Mouse (Mus musculus) spleen, adult 18-20 months (tissue): ENCODE measurements around the gene Arpc4.
A peak's percentile ranks its signal among the peaks of the same experiment; 100 is the strongest.

ENCODE experiments used
- DNase-seq, 2 experiments: peaks; one replicate each; pipeline ENCODE4 v3.0.0; 2022; ENCODE audit warnings: mixed read lengths in 2 of 2

Gene Arpc4

GRCm38 (mm10) chr6:113366639-113367038 is 11.3 kb upstream of the Arpc4 start:
- DNase-seq, result no peak

- no peak for DNase-seq
Measured at GRCm38 (mm10) chr6:113367574-113367973, 10.3 kb upstream of the Arpc4 start.

DNA sequence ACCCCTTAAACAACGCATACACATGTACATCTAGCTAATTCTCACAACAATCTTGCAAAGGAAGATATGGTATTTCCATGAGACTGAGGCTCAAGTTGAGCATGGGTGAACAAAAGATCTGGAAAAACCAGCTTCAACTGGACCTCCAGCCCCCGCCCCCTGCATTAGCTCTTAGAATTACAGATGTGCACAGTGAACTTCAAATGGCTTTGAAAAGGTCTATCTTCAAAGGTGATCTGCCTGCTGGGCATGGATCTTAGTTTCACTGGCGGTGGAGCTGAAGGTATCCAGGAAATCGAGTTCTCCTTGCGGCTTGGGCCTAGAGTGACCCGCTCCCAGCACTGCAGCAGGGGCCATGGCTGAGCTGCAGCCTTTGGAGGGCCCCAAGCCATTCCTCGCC is 9.8 kb upstream of the Arpc4 start:
- no peak for DNase-seq

GRCm38 (mm10) chr6:113368577-113368976 is 9.3 kb upstream of the Arpc4 start:
- DNase-seq, result no peak

GRCm38 (mm10) chr6:113370194-113370929 is 7.6 kb upstream of the Arpc4 start:
- DNase-seq, result no peak

DNA sequence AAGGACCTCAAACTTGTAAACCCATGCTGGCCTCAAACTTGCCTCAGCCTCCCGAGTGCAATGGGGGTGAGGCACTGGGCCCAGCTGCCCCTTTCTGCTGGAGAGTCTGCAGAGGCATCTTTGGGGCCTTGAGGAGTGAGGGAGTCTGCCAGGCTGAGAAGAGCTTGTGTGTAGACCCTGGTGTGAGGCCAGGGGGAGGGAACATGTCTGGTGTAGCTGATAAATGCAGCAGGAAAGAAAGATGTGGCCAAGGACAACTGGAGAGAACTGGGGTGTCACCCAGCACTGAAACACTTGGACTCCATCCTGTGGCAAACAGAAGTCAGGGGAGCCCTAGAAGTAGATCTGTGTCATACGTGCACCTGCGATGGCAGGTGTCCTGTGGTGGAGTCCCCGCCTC is 4.4 kb upstream of the Arpc4 start:
- DNase-seq, result no peak

DNA sequence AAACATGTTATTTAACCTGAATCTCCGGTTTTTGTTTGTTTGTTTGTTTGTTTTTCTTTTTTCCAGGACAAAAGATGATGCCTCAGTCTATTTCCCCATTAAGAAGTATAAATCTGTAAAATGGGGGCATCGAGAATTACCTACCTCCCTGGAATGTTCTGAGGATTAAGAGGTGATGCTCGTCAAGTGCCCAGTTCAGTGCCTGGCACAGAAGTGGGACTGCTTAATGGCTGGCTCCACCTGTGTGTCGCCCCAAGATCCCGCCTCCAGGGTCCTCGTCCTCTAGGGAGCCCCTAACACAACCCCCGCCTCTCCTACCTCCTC is 781 bp upstream of the Arpc4 start:
- no peak for DNase-seq

DNA sequence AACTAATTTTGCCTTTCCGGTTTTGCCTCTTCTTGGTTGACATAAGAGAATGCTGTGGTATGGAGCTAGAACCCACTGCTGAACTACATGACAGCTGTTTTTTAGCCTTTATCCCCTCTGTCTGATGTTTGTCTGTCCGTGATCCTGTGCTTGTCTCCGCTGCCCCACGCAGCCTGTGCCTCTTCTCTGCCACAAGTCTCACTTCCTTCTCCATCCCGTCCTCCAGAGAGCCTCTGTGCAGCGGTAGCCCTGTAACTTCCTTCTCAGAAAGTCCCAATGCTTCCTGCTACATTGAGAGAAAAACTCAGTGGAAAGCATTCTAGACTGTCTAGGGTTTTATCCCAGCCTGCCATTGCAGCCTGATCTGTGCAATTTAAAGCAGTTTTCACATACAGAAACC is 1.3 kb downstream of the Arpc4 start:
- DNase-seq, result peak; percentile 24 to 31

DNA sequence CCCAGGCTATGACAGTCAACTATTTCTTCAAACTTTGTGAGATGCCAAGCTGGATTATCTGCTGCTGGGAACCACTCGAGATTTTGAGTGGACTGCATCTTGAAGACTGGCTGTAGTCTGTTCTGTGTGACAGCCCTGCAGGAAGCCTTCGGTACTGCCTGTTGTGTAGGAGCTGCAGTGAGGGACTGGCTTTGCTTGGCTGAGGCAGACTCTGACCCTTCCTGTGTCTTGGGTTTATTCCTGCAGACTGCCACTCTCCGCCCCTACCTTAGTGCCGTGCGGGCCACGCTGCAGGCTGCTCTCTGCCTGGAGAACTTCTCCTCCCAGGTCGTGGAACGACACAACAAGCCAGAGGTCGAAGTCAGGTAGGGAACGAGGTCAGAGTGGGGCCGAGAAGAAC is 2.6 kb downstream of the Arpc4 start:
- no peak for DNase-seq

DNA sequence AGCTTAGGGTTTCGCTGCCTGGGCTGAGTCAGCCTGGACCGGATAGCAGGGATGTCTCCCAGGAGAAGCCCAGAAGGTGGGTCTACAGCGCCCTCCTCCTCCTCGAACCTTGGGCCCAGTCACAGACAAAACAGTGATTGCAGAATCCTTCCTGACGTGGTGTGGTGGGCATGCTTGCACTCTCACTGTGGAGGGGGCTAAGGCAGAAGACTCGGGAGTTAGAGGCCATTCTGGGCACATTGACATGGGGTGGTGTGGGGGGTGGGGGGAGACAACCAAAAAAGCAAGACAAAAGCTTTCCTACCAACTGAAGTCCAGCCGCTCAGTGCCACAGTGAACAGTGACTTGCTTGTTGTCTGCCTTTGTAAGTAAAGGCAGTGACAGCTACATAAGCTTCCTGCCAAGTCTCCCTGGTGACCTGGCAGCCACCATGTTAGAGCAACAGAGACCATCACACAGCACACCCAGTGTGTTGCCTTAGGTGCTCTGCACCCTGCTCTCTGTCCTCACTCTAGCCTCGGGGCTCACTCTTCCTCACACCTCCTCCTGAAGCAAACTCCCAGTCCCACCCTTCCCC is 6.5 kb downstream of the Arpc4 start:
- DNase-seq, result no peak

DNA sequence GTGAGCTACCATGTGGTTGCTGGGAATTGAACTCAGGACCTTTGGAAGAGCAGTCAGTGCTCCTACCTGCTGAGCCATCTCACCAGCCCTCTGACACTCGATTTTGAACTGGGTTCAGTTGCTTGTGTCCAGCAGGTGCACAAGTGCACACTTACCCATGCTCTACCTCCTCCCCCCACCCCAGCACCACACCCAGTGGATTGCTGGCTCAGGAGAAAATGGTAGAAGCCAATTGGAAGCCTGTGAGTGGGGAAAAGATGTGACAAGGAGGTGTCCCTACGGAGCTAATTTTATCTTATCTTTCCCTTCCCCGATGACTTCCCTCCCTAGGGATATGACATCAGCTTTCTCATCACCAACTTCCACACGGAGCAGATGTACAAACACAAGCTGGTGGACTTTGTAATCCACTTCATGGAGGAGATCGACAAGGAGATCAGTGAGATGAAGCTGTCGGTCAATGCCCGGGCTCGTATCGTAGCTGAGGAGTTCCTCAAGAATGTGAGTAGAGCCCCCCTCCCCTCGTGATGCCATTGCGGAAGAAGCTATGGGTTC is 7.3 kb downstream of the Arpc4 start:
- no peak for DNase-seq

DNA sequence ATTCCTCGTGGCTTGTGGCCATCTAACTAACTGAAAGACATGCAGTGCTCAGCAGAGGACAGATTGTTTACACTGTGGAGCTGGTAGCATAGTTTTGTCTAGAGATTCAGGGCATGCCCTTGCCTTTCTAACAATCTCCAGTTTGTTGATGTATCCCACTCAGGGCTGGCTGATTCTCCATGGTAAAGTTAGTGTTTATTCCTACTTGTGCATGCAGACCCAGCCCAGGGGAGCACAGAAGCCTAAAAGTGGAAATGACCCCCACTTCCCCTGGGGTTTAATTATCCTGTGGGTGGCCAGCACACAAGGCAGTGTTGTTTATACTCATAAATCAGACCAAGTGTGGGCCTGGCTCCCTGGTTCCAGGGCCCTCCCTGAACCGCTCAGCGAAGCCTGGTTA is 8.1 kb downstream of the Arpc4 start:
- DNase-seq, result no peak

DNA sequence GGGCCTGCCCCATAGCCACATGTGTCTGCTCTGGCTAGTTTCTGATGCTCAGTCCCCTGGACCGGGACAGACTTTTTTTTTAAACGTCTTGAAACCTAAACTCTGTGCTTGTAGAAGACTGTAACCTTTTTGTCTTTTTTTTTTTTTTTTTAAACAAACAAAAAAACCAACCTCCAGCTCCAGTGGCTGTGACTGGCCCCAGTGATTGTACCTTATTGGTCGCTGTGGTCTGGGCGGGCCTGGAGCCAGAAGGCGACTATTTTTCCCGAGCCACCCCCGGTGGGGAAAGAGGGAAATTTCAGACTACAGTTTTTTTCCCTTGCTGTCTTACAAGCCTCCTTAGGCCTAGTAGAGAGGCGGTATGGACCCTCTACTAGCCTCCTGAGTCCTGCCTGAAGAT is 11.0 kb downstream of the Arpc4 start, which contains the start of gene Ttll3:
Ttll3 (plus strand) TSS at position 301 of the 400 bp plus-strand sequence.
- no peak for DNase-seq

GRCm38 (mm10) chr6:113390715-113391114 is 12.8 kb downstream of the Arpc4 start:
- no peak for DNase-seq

GRCm38 (mm10) chr6:113392015-113392386 is 14.1 kb downstream of the Arpc4 start:
- DNase-seq, result no peak

DNA sequence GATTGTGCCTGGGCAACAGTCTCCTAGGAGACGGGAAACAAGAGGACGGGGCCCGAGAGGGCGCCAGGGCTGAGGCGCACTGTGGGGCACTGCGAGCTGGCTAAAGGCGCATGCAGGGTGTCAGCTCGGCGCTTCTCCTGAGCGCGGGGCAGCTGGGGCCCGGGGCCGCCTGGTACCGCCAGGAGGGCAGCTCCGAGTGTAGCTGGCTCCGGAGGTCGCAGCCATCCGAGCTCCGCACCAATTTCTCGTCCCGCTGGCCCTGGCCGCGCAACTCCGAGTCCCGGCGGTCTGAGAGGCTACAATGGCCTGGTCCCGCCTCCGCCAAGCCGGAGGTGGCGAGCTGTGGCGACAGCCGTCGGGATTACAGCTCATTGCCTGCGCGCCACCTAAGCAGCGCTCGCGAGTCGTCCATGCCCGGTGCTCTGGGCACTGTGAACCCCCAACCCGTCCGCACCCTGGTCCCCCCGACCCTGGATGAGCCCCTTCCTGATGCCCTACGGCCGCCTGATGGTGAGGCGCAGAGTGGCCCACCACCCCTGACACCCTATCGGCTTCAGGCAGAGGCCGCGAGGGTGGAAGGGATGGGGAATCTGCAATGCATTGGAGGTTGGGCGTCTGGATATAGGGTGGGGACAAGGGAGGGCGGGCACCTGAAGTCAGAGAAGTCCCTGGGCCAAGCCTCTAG is 14.6 kb downstream of the Arpc4 start:
- peak in 1 of 2 experiments; percentile 13 for DNase-seq

DNA sequence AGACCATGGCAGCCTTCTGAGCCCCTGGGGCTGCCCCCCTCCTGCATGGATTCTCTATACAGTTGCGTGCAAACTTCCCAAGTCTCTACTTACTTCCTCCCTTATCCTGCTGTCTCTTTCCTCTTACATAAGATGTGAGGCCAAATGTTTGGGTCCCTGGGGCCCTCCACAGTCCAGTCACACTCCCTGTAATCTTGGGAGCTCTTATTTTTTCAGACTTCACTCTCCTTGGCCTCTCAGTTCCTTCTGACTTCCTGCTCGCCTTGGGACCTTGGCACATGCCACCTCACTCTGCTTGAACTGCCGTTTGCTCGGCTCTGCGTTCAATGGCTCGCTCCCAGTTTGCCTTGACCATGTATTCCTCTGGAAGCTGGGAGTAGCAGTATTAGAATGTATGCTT is 16.0 kb downstream of the Arpc4 start:
- DNase-seq, result no peak

- no peak for DNase-seq
Measured at GRCm38 (mm10) chr6:113394811-113395210, 16.9 kb downstream of the Arpc4 start.

GRCm38 (mm10) chr6:113395501-113395900 is 17.6 kb downstream of the Arpc4 start:
- DNase-seq, result no peak

DNA sequence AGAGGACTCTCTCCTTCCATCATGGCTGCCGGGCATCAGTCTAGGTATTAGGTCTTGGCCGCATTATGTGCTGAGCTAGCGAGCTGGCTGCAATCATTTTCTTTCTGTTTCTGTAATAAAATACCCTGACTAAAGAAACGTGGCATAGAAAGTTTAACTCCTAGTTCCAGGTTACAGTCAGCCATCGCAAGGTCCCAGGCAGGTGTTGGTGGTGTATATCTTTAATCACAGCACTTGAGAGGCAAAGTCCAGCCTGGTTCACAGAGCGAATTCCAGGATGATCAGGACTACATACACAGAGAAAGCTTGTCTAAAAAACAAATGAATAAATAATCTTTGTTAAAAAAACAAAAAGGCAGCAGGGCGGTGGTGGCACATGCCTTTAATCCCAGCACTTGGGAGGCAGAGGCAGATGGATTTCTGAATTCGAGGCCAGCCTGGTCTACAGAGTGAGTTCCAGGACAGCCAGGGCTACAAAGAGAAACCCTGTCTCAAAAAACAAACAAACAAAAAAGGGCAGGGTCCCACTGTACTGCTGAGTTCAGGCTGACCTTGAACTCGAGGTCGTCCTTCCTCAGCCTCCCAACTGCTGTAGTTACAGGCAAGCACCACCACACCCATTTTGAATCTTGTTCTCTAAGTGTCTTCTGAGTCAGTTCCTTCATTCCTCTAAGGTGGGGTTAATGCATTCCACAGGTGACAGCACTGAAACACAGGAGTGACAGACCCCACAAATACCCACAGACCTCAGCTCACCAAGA is 18.5 kb downstream of the Arpc4 start:
- no peak for DNase-seq

- no peak for DNase-seq
Measured at GRCm38 (mm10) chr6:113402094-113402493, 24.2 kb downstream of the Arpc4 start.

- DNase-seq, result no peak
Measured at GRCm38 (mm10) chr6:113404649-113405448, 26.9 kb downstream of the Arpc4 start.
